Mouse (Mus musculus): ENCODE results near the gene Thrb. TPM values are rescaled to one million over a fixed set of nuclear protein-coding genes. Genes with fewer than 3 reads are reported as not detected.

The Thrb gene
- total RNA-seq, 2 experiments from 2014 or later, result 30.3 to 33.9 TPM

- DNase-seq, result no peak
- intact Hi-C loops (cut with DNase I), result no loop called here
These were observed 192.2 kb downstream of the Thrb start for GRCm38 (mm10) chr14:17852236-17852635.

GRCm38 (mm10) chr14:17859790-17860385, 199.8 kb downstream of the Thrb start:
- intact Hi-C loops (cut with DNase I), result no loop called here
- peak in 1 of 2 experiments; percentile 13 for DNase-seq

- DNase-seq, result no peak
- intact Hi-C loops (cut with DNase I), result no loop called here
These were observed 202.6 kb downstream of the Thrb start for GRCm38 (mm10) chr14:17862651-17863050.

GRCm38 (mm10) chr14:17863701-17864320, 203.8 kb downstream of the Thrb start:
- intact Hi-C loops (cut with DNase I), result no loop called here

GRCm38 (mm10) chr14:17868326-17868725, 208.3 kb downstream of the Thrb start:
- intact Hi-C loops (cut with DNase I), result no loop called here
- no peak for DNase-seq

More at GRCm38 (mm10) chr14:17863701-17864320, 203.8 kb downstream of the Thrb start:
- DNase-seq, result no peak

GRCm38 (mm10) chr14:17875946-17876345, 215.9 kb downstream of the Thrb start:
- intact Hi-C loops (cut with DNase I), result no loop called here
- no peak for DNase-seq

GRCm38 (mm10) chr14:17879446-17879845, 219.4 kb downstream of the Thrb start:
- intact Hi-C loops (cut with DNase I), result no loop called here
- no peak for DNase-seq

GRCm38 (mm10) chr14:17884884-17885283, 224.8 kb downstream of the Thrb start:
- DNase-seq, result no peak
- intact Hi-C loops (cut with DNase I), result no loop called here

- intact Hi-C loops (cut with DNase I), result no loop called here
These were observed 225.3 kb downstream of the Thrb start for GRCm38 (mm10) chr14:17885320-17885719.

GRCm38 (mm10) chr14:17894791-17895190, 234.7 kb downstream of the Thrb start:
- no peak for DNase-seq
- intact Hi-C loops (cut with DNase I), result no loop called here

More at GRCm38 (mm10) chr14:17885320-17885719, 225.3 kb downstream of the Thrb start:
- DNase-seq, result no peak

GRCm38 (mm10) chr14:17899733-17900413, 239.8 kb downstream of the Thrb start:
- no peak for DNase-seq
- intact Hi-C loops (cut with DNase I), result no loop called here

- no peak for DNase-seq
- intact Hi-C loops (cut with DNase I), result no loop called here
These were observed 240.3 kb downstream of the Thrb start for GRCm38 (mm10) chr14:17900414-17900795.

GRCm38 (mm10) chr14:17902426-17902825, 242.4 kb downstream of the Thrb start:
- DNase-seq, result no peak
- intact Hi-C loops (cut with DNase I), result no loop called here

- intact Hi-C loops (cut with DNase I), result no loop called here
- no peak for DNase-seq
These were observed 243.1 kb downstream of the Thrb start for GRCm38 (mm10) chr14:17903121-17903520.

GRCm38 (mm10) chr14:17904554-17904953, 244.5 kb downstream of the Thrb start:
- DNase-seq, result no peak
- intact Hi-C loops (cut with DNase I), result no loop called here

- intact Hi-C loops (cut with DNase I), result loop anchor here (5.0 kb wide), 1 partner anchor 248 kb away; no protein-coding TSS in a partner anchor
- DNase-seq, result no peak
These were observed 245.6 kb downstream of the Thrb start for GRCm38 (mm10) chr14:17905627-17906026.

- DNase-seq, result no peak
- intact Hi-C loops (cut with DNase I), result loop anchor here (5.0 kb wide), 1 partner anchor 250 kb away; no protein-coding TSS in a partner anchor
These were observed 246.9 kb downstream of the Thrb start for GRCm38 (mm10) chr14:17906931-17907330.

- intact Hi-C loops (cut with DNase I), result no loop called here
- no peak for DNase-seq
These were observed 251.1 kb downstream of the Thrb start for GRCm38 (mm10) chr14:17911157-17911556.

- intact Hi-C loops (cut with DNase I), result no loop called here
- DNase-seq, result no peak
These were observed 252.6 kb downstream of the Thrb start for GRCm38 (mm10) chr14:17912573-17913207.

GRCm38 (mm10) chr14:17915556-17915955, 255.5 kb downstream of the Thrb start:
- DNase-seq, result no peak
- intact Hi-C loops (cut with DNase I), result no loop called here

GRCm38 (mm10) chr14:17916651-17917050, 256.6 kb downstream of the Thrb start:
- intact Hi-C loops (cut with DNase I), result no loop called here

More at GRCm38 (mm10) chr14:17916651-17917050, 256.6 kb downstream of the Thrb start:
- DNase-seq, result no peak
